Mouse (Mus musculus) spleen, adult 2 months (tissue): ENCODE measurements around the gene Dph2. TPM values are rescaled to one million over a fixed set of nuclear protein-coding genes. Genes with fewer than 3 reads are reported as not detected.

Experiments
- DNase-seq, 2 experiments: peaks; one replicate each; pipeline versions ENCODE4 v3.0.0 to v3.0.0-alpha.2; 2012 to 2021; ENCODE audit warnings: low spot score in 2 of 2, low read depth in 1 of 2
- H3K27ac ChIP-seq: fragments of 200-500 bp; 2 replicates; pipeline ENCODE4 v1.5.1; 2012; ENCODE audit warnings: low read length, inconsistent platforms; ENCODE audit not compliant: insufficient read depth
- H3K27me3 ChIP-seq: fragments of 200-500 bp; 2 replicates; pipeline ENCODE4 v1.6.1; 2012; ENCODE audit warnings: mild to moderate bottlenecking, moderate library complexity, low read length, inconsistent platforms; ENCODE audit not compliant: control insufficient read depth, insufficient read depth
- H3K36me3 ChIP-seq: fragments of 200-500 bp; 2 replicates; pipeline ENCODE4 v1.6.1; 2012; ENCODE audit warnings: mild to moderate bottlenecking, low read length, inconsistent platforms; ENCODE audit not compliant: control insufficient read depth, insufficient read depth
- H3K4me1 ChIP-seq: fragments of 200-500 bp; 2 replicates; pipeline ENCODE4 v1.6.1; 2011; ENCODE audit warnings: inconsistent platforms; ENCODE audit not compliant: control insufficient read depth, insufficient read depth, insufficient read length
- H3K4me3 ChIP-seq: fragments of 200-500 bp; 2 replicates; pipeline ENCODE4 v1.5.1; 2011; ENCODE audit warnings: mild to moderate bottlenecking, inconsistent platforms; ENCODE audit not compliant: insufficient read depth, insufficient read length; ENCODE audit errors: extremely low read depth
- CTCF ChIP-seq: fragments of 200-500 bp; IDR thresholded peaks from 2 replicates; pipeline ENCODE4 v1.5.1; 2011; ENCODE audit warnings: mild to moderate bottlenecking, inconsistent platforms; ENCODE audit not compliant: insufficient read depth, insufficient read length, insufficient replicate concordance; ENCODE audit errors: extremely low read depth
- POLR2A ChIP-seq: fragments of 200-500 bp; IDR thresholded peaks from 2 replicates; pipeline ENCODE4 v1.6.1; 2011; ENCODE audit warnings: low read depth, low read length, inconsistent platforms
- WGBS: fragments of 180-500 bp; shearing (Covaris S2); methylation state at CpG from one replicate; pipeline ENCODE4 v1.1.7; 2018; 5-methylcytosine and 5-hydroxymethylcytosine counted together
- polyA plus RNA-seq: library from polyadenylated mRNA; depleted of rRNA; stranded (reverse); fragments of >200 nt; gene quantifications from 2 replicates; pipeline ENCODE4 v1.2.3, GENCODE M21; 2012

The Dph2 gene
- polyA plus RNA-seq, 1 experiment, result 20.9 TPM

DNA sequence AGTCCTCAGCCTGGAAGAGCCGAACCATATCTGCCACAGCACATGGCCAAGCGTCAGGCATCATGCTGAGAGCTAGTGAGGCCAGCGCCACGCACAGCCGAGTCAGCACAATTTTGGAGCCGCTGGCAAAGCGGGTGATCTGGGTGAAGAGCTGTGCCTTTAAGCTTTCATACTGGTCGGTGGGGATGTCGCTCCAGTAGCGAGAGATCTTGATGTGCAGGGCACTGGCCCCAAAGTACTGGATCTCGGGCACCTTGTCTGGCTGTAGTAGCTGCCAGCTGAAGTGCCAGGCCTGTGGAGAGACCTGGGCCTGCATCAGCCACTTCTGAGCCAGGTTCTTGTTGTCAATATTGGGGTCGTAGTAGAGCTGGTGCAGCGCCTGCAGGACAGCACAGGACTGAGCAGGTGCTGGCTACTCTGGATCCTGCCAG lies 20.3 kb upstream of the Dph2 start:
- no peak for TF ChIP-seq CTCF
- no peak for DNase-seq
- peaks cover 6% of the 10 kb centered on the region for H3K4me1 ChIP-seq
- no peaks in the 10 kb centered on the region for H3K27me3 ChIP-seq
- H3K27ac ChIP-seq, result no peak overlapping the region
- H3K4me3 ChIP-seq, result no peak overlapping the region
- peaks cover 6% of the 10 kb centered on the region for H3K36me3 ChIP-seq
- WGBS, result 95% methylated on average over 13 of the region's 13 CpGs

DNA sequence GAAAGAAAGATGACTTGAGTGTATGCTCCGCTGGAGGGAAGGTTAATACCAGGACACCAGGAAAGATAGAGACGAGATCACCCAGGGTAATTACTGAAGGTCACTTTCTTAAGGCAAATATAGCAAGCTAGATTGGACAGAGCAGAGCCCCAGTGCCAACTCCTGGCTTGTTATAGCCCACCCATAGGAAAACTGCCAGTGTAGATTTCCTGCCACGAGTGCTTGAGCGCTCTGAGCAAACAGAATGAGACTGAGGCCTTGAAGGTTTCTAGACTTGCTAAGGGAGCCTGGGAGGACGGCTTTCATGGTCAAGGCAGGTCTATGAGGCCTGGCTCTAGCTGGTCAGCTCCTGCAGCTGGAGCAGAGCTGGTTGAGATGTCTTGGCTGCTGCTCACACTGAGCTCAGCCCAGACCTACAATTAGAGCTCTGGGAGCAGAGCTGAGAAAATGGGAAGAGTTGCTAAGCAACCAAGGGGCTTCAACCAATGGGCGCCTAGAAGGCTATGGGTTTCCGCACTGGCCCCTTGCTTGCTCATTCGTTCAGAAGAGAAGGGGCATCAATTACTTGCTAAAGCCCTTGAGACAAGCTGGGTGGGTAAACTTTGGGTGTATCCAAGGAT lies 17.1 kb upstream of the Dph2 start:
- Histone ChIP-seq H3K27ac (no peak overlapping the region), H3K4me1 (peaks cover 2% of the 10 kb centered on the region), H3K36me3 (peaks cover 18% of the 10 kb centered on the region), H3K4me3 (no peak overlapping the region), H3K27me3 (no peaks in the 10 kb centered on the region)
- DNase-seq, result no peak
- WGBS, result 88% methylated on average over 8 of the region's 8 CpGs
- TF ChIP-seq POLR2A (no peak), CTCF (no peak)

DNA sequence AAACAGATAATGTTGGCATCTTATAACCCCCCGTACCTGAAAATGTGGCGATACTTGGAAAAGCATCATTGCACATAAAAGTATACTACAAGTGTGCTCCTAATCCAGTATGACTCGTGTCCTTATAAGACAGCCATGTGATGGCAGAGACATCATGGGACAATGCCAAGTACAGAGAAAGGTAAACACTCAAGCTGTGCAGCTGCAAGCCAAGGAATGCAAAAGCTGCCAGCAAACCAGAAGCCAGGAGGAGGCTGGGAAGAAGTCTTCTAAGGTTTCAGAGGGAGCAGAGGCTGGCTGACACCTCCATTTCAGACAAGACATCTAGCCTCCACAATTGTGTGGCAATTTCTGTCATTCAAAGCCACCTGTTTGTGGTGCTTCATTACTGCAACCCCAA lies 14.4 kb upstream of the Dph2 start:
- no peaks in the 10 kb centered on the region; the same call in 1 of the 2 replicates for H3K4me1 ChIP-seq
- whole genome bisulfite sequencing, result 95% methylated on average over 3 of the region's 3 CpGs
- TF ChIP-seq CTCF (no peak), POLR2A (no peak)
- H3K27me3 ChIP-seq, result no peaks in the 10 kb centered on the region
- peaks cover 33% of the 10 kb centered on the region for H3K36me3 ChIP-seq
- no peak overlapping the region for H3K4me3 ChIP-seq
- no peak overlapping the region for H3K27ac ChIP-seq
- no peak for DNase-seq

DNA sequence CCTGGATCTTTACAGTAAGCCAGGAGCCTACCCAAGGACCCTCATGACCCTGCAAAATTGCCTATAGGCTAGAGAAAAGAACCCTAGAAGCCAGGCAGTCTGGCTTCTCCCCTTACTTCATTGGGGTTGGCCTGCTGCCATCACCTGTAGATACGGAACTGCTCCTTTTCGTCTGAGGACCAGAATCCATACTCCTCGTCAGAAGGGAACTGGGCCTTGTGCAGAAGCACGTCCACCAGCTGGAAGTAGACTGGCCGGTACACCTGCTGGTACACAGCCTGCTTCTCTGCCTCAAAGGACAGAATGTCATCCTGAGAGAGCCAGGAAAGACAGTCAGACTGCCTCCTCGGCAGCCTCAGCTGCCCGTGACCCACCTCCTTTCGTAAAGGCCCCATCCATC lies 12.9 kb upstream of the Dph2 start:
- Histone ChIP-seq H3K4me1 (no peaks in the 10 kb centered on the region; the same call in 1 of the 2 replicates), H3K27ac (no peak overlapping the region), H3K27me3 (no peaks in the 10 kb centered on the region), H3K4me3 (no peak overlapping the region), H3K36me3 (peaks cover 42% of the 10 kb centered on the region)
- DNase-seq, result no peak
- TF ChIP-seq POLR2A, result no peak
- TF ChIP-seq CTCF, result no peak
- WGBS, result 95% methylated on average over 8 of the region's 8 CpGs

DNA sequence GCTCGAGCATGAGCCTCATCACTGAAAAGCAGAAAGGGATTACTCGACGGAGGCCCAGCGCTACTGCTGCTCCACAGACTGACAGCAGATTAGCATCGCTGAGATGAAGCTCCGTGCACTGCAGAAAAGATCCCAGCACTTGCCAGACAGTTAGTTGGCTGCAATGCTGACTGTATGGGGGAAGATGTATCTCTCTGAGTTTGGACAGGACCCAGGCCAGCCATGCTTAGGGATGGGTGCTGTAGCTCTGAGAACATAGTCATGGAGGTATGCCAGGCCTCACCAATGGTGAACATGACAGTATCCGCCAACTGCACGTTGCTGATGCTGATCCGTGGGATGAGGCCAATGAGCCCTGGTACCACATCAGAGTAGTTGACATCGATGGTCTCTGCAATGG lies 12.3 kb upstream of the Dph2 start:
- H3K27me3 ChIP-seq, result no peaks in the 10 kb centered on the region
- TF ChIP-seq CTCF (no peak), POLR2A (no peak)
- H3K36me3 ChIP-seq, result peaks cover 48% of the 10 kb centered on the region
- H3K27ac ChIP-seq, result no peak overlapping the region
- H3K4me3 ChIP-seq, result no peak overlapping the region
- 93% methylated on average over 10 of the region's 10 CpGs for WGBS
- no peaks in the 10 kb centered on the region; the same call in 1 of the 2 replicates for H3K4me1 ChIP-seq
- DNase-seq, result no peak

DNA sequence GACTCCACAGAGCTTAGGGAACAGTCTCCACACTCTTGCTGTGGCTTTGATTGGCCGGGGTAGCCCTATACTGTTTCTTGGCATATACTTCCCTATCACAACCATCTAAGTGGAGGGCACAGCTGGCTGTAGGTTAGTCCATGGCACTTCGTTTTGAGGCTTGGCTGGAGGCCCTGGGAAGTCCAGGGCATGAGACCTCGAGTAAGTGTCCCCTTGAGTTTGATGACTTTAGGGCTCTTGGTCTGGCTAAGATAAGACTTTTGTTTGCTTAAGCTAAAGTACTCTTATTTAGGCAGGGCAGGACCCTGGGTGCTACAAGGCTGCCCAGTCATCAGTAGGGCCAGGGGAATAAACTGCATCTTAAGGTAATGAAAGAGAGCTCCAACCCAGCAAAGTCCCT lies 6.3 kb upstream of the Dph2 start:
- no peaks in the 10 kb centered on the region for H3K27me3 ChIP-seq
- no peak for DNase-seq
- TF ChIP-seq POLR2A (no peak), CTCF (no peak)
- WGBS, result 77% methylated on average over 3 of the region's 3 CpGs
- no peak overlapping the region for H3K4me3 ChIP-seq
- peaks cover 30% of the 10 kb centered on the region for H3K36me3 ChIP-seq
- no peak overlapping the region for H3K27ac ChIP-seq
- H3K4me1 ChIP-seq, result no peaks in the 10 kb centered on the region

DNA sequence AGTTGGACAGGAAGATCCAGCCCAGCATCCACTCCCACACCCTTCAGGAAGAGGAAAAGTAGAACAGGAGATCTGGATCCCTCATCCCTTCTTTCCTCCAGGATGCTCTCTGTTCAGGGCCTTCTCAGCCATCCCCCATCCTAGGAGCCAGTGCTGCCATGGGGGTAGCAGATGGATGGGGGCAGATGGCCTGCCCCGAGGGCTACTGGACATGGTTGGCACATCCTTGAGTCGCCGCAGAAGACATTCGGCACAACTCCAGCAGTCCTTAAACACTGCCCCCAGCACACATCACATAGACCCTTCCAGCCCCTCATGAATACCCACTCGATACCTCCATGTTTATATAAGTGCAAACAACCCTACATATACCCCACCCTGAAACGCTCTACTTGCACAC lies 4.2 kb upstream of the Dph2 start:
- H3K4me1 ChIP-seq, result peaks cover 2% of the 10 kb centered on the region; the same call in 1 of the 2 replicates
- H3K4me3 ChIP-seq, result no peak overlapping the region
- no peak for TF ChIP-seq CTCF
- TF ChIP-seq POLR2A, result no peak
- peaks cover 17% of the 10 kb centered on the region for H3K36me3 ChIP-seq
- H3K27me3 ChIP-seq, result no peaks in the 10 kb centered on the region
- no peak for DNase-seq
- no peak overlapping the region for H3K27ac ChIP-seq
- 92% methylated on average over 6 of the region's 6 CpGs for WGBS

DNA sequence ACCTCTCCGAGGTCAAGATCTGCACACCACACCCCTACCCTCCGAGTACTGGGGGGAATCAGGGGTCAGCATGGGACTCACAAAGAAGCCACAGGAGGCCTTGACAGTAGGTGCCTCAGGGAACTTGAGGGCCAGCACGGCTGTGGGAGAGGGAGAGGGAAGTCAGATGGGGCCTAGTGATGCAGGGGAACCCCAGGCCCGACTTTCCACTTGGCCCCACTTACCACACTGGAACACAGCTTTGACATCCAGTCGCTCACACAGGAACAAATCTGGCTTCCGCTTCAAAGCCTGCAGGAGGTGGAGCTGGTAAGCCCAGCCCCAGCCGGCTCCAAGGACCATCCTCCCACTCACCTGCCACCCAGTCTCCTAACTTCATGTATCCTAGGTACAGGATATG lies 3.5 kb upstream of the Dph2 start:
- Histone ChIP-seq H3K36me3 (peaks cover 11% of the 10 kb centered on the region), H3K4me1 (peaks cover 5% of the 10 kb centered on the region; the same call in 1 of the 2 replicates), H3K27ac (no peak overlapping the region), H3K27me3 (no peaks in the 10 kb centered on the region), H3K4me3 (no peak overlapping the region)
- WGBS, result 89% methylated on average over 7 of the region's 7 CpGs
- TF ChIP-seq CTCF (no peak), POLR2A (no peak)
- no peak for DNase-seq
